Mouse (Mus musculus): ENCODE data around the gene Csnk1d.

Gene Csnk1d

DNA sequence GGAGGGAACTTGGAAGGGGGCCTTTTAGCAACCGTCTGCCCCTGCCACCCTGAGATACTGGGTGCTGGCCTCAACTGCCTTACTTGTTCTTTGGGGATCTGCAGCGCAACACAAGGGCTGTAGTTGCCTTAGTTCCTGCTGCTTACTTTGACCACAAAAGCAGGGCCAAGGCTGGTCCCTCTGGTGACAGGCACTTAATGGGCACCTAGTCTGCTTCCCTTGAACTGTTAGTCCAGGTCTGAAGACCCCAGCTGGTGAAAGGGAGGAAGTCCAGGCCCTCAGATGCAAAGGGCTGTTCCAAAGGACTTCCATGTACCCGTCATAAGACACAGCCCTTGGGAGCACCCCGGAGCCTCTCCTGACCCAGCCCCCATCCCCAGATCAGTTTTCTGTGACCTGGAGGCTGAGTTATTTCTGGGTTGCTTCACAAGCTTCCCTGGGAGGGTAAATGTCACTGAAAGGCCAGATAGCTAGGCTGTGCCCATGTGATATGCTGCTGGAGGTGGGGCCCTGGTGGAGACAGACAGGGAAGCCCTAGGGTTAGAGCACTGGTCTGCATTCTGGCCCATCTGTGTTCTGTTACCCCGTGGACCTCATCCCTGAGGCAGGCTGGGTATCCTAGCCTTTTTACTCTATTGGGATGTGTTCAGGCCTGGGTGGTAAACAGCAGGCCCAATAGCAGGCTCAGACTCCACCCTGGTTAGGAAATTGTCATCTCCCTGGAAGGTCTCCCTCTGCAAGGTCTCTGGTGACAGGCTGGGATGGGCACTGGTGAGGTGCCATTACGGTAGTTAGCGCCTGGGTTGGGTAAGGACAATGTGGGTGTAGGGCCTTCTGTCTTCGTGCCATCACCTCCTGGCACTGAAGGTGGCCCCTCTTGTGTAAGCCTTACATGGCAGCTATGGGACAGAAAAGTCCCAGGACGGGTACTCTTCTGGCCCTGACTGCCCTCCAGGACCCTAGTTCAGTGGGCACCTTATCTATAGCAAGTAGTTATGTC is 39.1 kb downstream of the Csnk1d start:
- no peak for DNase-seq (ENCODE audit: low read depth)

DNA sequence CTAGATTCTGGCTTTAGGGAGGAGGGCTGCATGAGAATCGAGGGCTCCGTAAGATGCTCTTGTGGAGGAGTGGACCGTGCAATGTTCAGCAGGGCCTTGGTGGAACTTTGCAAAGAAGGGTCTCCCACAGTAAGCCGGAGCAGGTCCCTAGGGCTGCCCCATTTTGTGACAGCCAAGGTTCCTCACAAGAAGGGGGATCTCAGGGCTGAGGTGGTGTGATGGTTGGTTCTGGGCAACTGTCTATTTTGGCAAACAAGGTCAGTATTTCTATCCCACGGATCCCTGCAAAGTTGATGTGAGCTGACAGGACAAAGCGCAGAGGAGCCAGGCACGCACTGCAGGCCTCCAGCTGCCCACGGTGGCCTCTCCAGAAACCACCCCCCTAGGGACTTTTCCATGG is 39.9 kb downstream of the Csnk1d start:
- DNase-seq (ENCODE audit: low read depth): no peak

DNA sequence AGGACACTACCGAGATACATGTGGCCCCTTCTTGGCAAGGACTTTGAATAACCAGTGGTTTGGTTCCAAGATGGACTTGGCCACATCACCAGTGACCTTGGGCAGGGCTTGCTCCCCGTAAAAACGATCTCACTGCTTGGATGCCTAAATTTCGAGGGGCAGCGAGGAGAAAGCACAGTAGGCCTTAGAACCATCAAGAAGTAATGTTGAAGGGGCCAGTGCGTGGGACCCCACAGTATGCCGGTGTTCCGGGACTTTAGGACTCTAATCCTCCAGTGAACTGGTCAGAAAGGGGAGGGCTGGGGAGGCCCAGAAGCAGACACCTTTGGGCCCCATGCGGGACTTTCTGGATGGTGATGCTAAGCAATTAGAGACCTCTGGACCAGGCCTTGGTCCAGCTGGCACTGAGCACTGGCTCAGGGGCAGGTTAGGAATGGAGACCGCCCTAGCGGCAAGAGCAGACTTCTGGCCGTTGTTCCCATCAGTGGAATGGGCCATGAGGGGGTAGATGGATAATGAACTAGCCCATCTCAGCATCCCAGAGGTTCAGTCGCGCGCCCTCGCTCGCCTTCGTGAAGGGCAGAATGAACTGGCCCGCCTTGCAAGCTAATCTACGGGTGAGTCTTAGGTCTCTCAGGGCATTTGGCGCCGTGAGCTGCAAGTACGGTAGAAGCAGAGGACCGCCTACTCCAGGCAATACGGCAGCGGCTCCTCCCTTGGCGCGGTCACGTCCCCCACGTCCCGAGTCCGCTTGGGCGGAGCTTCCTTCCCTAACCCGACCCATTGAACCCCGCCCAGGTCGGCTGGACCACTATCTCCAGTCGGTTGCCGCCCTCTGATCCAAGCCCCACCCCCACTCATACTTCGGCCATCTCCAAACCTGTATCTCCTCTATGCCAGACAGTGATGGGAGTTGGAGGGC is 40.6 kb downstream of the Csnk1d start:
- peak; percentile 82 for DNase-seq (ENCODE audit: low read depth)

DNA sequence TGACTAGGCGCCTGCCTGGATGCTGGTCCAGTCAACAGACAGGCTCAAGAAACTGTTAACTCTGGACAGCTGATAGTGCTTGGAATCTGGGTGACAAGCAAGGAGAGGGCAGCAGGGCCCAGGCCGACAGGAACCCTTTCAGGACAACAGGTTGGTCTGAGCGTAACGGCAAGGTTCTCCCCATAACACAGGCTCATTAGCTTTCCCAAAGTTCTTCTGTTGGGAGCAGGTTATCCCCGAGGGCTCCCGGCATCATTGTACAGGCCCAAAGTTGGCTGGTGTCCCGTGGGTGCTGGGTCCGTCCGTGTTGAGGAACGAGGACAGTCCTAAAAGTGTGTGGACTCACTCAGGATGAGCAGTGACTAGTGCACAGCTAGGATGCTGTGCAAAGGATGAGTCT is 41.3 kb downstream of the Csnk1d start:
- DNase-seq (ENCODE audit: low read depth): no peak

DNA sequence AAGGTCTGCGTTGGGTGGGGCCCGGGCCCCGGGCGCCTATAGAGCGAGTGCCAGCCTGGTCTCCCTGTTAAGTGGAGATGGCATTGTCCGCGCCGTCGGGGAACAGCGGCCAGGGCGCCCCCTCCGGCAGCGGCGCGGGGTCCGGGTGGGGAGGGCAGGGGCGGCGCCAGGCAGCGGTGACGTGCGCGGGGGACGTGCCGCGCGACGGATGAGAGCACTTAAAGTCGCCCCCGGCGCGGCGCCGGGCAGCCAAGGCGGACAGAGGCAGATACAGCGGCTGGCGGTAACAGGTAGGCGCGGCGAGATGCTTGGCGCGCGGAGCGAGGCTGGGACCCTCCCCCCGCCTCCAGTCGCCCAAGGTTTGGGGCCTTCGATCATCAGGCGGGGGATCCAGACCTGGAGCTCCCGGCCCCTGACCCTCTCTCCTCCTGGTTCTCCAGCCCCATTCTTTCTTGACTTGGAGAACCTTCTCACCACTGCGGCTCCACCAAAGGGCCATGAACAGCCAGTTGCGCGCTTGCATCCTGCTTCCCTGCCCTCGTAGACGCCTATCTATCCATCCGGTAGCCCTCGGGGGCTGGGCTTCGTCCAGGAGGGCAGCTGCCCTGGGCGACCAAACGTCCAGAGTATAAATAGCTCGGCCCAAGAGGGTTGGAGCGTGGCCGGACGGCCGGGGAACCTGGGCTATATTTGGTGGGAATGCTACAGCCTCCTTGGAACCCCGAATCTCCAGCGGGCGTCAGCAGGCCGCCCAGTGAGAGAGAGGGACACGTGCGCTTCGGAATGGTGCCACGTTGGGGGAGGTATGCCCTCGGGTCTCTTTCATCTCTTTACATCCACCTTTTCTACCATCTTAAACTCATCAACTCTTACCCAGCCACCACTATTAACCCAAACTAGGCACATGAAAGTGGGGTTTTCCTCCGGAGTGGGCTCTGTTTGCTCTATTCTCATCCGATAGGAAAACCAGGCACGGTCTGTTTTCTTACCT is 42.0 kb downstream of the Csnk1d start:
- no peak for DNase-seq (ENCODE audit: low read depth)

DNA sequence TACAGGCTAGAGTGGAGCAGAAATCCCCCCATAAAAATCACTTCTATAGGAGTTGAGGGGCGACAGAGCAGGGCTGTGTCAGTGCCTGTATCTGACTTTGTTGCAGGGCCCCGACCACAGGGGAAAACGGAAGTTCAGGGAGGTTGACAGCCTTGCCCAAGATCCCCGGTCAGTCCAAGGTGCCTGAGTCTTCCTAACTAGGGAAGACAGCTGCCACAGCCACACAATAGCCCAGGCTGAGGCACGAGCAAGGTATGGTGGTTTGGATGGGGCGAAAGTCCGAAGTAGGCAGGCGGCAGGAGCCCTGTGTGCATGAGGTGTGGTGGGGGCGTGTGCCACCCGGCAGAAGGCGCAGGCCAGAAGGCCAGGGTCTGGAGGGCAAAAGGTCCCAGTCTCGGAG is 42.8 kb downstream of the Csnk1d start, which contains the start of gene Slc16a3:
Gene Slc16a3, plus strand, starts transcription at position 153 of the 400 bp plus-strand sequence.
- DNase-seq (ENCODE audit: low read depth): no peak

DNA sequence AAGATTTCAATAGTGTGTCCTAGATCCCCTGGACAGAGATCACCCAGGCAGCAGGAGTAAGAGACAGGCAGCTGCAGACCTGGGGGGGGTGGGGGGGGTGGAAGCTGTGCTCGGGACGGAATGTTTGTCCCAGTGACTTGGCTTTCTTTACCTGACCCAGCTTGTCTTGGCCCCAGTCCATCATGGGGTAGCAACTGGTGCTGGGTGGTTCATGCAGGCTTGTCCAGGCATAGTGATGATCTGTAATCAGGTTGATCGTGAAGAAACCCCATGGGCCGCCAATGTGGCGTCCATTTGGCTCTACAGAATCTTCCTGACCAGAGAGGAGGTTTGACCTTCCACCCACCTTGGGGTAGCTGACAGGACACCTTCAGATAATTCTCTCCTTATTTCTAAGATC is 45.2 kb downstream of the Csnk1d start:
- DNase-seq (ENCODE audit: low read depth): no peak

DNA sequence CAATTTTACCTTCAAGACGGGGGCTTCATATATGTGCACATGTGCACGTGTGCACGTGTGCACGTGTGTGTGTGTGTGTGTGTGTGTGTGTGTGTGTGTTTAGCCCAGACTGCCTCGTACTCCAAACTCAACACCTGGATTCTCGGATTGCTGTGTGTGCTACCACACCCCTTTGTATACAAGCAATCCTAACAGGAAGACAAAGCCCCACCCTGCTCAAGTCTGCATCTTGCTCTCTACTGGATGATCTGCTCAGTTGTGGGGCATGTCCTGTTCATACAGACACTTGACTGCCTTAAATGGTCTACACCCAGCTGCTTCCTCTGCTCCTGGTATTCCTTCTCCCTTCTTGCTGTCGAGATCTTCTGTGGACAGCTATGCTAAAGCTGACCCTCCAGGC is 45.9 kb downstream of the Csnk1d start:
- no peak for DNase-seq (ENCODE audit: low read depth)

DNA sequence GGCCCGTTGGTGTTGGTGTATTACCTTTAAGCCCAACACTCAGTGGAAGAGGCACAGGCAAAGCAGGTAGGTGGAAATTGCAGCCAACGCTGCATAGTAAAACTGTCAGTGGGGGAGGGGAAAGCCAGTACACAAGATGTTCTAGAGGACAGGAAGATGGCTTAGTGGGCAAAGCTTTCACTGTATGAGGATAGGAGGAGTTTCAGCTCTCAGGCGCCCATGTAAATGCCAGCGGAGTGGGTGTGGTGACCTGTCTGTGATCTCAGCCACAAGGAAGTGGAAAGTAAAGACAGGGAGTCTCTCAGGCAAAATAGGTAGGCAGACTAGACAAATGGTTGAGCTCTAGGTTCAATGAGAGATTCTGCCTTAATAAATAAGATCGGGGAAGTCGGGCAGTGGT is 50.2 kb downstream of the Csnk1d start:
- DNase-seq (ENCODE audit: low read depth): no peak

DNA sequence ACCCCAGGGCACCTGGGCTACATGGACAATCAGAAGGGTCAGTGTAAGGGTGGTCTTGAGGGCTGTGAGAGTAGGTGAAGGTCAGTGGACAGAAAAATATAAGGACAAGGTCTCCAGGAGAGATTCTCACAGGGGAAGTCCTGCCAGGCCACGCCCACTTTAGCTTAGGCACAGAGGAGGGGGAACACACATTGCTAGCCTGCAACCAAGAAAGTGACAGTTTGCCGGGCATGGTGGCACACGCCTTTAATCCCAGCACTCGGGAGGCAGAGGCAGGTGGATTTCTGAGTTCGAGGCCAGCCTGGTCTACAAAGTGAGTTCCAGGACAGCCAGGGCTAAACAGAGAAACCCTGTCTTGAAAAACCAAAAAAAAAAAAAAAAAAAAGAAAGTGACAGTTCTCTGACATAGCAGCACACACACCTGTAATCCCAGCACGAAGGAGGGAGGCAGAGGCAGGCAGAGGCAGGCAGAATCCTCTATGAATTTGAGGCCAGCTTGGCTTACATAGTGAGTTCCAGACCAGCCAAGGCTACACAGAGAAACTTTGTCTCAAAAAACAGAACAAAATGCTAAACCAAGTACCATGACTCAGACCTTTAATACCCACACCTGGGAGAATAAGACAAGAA is 51.3 kb downstream of the Csnk1d start:
- no peak for DNase-seq (ENCODE audit: low read depth)

DNA sequence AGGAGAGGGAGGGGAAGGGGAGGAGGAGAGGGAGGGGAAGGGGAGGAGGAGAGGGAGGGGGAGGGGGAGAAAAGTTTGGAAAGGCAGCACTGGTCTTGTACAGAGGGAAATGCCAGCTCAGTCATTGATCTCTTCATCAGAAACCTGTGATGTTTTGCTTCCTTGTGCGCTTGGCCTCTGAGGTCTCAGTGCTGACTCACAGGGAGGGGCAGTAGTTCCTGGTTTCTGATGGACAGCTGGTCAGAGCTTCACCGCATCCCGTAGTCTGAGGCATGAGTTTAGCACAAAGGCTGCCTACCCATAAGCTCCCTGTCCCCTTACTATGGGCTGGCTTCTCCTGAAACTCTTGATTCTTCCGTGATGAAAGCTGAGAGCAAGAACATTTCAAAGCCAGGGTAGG is 52.3 kb downstream of the Csnk1d start:
- no peak for DNase-seq (ENCODE audit: low read depth)

DNA sequence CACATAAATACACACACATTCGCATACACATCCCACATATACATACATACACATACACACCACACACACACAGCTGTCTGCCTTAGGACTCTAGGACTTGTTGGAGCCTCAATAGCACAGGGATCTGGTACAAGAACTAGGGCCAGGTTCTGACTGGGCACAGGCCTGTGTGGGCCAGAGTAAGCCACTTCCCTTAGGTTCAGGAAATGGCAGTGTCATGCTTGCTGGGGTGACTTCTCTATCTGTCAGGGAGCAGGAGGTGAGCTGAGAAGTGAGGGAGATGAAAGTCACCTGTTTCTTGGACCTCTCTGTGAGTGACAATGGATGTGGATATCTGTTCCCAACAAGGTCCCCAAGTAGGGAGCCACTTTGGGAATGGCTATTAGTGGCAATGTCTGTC is 53.2 kb downstream of the Csnk1d start:
- no peak for DNase-seq (ENCODE audit: low read depth)

DNA sequence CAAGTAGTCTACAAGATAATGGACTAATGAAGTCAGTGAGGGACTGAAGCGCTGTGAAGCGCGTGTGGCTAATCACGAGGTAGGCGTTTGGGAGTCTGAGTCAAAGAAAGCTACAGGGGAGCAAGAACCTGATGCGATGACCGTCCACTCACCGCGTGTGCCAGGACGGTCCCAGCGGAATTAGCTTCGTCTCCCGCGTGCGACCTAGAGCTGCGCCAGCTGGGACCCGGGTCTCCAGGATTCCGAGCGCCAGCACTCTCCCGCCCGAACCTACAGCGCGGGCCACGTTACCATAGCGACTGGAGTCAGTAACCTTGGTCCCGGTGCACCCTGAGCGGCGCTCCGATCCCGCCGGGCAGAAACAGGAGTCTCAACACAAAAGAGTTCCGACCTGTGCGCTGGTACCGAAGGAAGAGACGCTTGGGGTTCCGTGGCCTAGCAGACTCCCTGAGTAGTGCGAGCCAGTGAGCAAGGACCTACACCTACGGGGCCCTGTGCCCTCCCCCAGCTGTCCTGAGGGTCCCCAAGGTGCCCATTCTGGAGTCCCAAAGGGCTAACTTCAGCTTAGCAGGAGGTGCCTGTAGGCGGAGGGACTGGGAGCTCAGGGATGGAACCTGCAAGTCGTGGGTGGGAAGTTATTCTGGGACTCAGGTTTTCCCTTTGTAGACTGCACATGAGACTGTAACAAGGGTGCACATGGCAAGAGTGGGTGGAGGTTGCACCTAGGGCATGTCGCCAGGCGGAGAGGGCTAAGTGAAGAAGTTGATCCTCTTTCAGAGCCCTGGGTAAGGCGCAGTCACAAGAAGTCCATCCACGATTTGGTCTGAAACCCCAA is 58.3 kb downstream of the Csnk1d start, which contains the start of gene Ccdc57:
Gene Ccdc57, minus strand, starts transcription at position 309 of the 835 bp plus-strand sequence.
- peak; percentile 81 for DNase-seq (ENCODE audit: low read depth)

DNA sequence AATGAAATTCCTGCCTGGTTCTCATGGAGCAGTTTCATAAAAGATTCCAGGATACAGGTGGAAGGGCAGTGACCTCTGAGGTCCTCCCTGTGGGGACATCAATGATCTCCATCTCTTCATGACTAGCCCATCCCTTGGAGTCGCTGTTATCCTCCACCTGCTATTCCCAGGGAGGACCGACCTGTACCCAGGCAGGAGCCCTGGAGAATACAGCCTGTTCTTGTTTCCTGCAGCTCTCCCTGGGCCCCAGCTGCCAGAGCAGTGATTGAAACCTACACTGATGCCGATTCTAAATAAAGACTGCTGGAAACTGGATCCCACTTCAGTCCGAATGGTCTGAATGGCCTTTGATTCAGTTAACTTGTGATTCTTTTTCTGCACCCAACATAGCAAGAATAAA is 59.7 kb downstream of the Csnk1d start:
- DNase-seq (ENCODE audit: low read depth): no peak

DNA sequence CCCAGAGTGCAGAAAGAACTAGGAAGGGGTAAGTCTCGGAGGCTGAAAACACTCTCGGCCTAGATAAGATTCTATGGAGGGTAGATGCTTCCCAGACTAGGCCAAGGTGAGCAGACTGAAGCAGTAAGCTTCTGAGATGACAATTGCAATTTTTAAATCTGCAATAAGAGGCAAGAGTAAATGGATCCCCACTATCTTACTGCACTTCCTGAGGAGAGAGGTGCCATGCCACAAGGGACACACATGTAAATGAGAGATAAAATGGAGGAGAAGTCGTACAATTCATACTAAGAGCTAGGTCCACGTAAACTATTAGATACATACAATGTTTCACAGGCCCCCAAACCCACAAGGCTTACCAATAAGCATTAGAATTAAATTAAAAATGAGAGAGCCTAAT is 62.7 kb downstream of the Csnk1d start:
- DNase-seq (ENCODE audit: low read depth): no peak

DNA sequence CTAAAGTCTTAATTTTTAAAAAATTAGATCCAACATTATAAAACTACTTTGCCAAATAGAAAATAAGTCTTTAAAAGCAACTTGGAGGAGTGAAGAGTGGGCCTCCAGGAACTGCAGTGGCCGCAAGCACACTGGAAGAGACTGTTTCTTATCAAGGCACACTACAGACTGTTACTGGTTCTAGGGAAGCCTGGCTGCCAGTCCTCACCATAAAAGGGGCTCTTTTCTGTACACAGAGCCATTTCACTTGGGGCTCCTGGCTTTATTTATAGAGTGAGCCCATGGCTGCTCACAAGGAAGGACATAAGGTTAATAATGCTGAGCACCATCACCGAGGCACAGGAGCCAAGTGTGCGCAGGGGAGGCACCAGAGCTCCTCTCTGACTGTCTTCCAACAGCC is 68.6 kb downstream of the Csnk1d start:
- no peak for DNase-seq (ENCODE audit: low read depth)

DNA sequence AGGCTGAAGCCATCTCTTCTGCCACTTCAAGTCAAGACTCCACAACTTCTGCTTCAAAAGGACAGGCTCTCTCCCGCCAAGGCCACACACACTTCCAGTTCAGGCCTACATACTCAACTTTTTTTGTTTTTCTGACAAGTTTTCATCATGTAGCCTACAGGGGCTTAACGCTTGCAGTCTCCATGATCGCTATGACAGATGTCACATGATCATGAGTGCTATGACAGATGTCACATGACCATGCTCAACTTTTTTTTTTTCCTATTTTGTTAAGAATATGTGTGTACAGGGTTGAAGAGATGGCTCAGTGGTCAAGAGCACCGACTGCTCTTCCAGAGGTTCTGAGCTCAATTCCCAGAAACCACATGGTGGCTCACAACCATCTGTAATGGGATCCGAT is 73.4 kb downstream of the Csnk1d start:
- no peak for DNase-seq (ENCODE audit: low read depth)

DNA sequence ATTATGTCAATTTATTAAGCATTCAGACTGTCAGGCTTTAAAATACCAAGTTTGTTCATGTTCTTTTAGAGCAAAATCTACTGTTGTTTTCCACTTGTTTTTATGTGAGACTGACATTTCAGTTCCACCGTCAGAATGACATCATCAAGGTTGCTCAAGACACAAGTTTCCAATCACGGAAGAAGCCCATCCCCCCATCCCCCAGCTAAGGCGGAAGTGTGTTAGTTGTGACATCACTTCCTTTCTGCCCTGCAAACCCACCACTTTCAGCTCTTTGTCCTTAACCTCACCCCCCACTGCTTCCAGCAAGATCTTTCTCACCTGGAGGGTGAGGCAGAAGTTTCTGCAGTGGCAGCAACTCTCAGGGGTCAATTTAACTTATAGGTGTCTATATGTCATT is 74.7 kb downstream of the Csnk1d start:
- no peak for DNase-seq (ENCODE audit: low read depth)

DNA sequence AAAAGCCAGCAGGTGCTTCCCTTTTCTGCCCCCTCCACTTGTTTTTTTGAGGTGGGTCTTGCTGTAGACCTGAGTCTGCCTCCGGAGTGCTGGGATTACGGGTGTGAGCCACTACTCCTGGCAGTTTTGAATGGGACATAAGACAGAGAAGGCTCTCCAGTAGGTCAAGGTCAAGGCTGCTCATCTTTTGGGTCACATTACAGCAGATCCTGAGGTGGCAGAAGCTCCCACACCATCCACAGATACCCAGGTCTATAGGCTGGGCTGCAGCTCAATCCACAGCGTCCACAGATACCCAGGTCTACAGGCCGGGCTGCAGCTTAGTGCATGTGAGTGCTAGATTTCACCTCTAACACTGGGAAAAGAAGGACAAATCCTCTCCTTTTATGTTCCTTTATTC is 77.3 kb downstream of the Csnk1d start:
- no peak for DNase-seq (ENCODE audit: low read depth)
